Mouse (Mus musculus) heart, adult 8-10 months (tissue): ENCODE measurements around the gene Gm49373. TPM values are rescaled to one million over a fixed set of nuclear protein-coding genes. Genes with fewer than 3 reads are reported as not detected.
A peak's percentile ranks its signal among the peaks of the same experiment; 100 is the strongest.

ENCODE experiments used
- DNase-seq: peaks from one replicate; pipeline ENCODE4 v3.0.0; 2022; ENCODE audit warnings: low spot score
- total RNA-seq, 4 experiments: library from RNA; stranded (reverse); gene quantifications; 2 replicates each; pipeline ENCODE4 v1.2.4; 2022

Gene Gm49373
- under 1 TPM in 1 of 4 experiments, not detected in 3; 0.38 TPM for total RNA-seq

- peak; percentile 84 for DNase-seq
Measured at GRCm38 (mm10) chr9:21073044-21073840, at the start of gene Gm49373, which contains the start of gene Fdx1l. TSS of gene Gm49373 (minus strand) at chr9:21073096. TSS of gene Fdx1l (minus strand) at chr9:21073614.

- no peak for DNase-seq
Measured at GRCm38 (mm10) chr9:21121483-21121882, 48.6 kb upstream of the Gm49373 start.

DNA sequence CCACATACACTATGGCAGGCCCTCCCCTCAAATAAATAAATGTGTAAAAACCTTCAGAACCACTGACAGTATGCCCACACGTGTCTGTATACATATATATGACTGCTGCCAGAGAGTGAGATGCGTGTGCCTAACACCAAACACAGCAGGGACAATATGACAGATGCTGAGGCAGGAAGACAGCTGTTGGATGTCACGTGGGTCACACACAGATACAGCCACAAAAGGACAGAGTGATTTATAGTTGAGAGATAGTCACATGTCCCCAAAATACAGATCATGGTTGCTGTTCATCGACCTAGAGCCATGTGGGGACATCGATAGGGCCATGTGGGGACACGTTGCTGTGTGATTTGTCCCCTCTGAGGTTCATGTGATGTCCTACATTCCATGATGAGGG lies 44.2 kb upstream of the Gm49373 start:
- no peak for DNase-seq

GRCm38 (mm10) chr9:21115105-21115504 lies 42.2 kb upstream of the Gm49373 start:
- no peak for DNase-seq

DNA sequence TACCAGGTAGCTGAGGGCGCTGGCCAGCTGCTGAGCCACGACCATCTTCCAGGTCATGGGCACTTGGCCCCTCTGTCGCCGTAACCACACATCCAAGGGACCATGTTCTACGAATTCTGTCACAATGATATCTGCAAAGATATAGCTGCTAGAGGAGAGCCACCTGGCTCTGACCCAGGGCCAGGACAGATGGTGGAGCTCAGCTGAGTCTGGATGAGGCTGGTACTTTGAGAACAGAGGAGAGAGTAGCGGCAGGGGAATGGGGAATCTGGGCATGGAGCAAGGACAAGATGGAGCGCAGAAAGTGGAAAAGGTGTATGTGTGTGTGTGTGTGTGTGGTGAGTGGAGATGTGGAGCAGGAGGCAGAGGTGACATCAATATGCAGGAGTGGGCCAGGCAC lies 41.3 kb upstream of the Gm49373 start:
- DNase-seq: no peak

DNA sequence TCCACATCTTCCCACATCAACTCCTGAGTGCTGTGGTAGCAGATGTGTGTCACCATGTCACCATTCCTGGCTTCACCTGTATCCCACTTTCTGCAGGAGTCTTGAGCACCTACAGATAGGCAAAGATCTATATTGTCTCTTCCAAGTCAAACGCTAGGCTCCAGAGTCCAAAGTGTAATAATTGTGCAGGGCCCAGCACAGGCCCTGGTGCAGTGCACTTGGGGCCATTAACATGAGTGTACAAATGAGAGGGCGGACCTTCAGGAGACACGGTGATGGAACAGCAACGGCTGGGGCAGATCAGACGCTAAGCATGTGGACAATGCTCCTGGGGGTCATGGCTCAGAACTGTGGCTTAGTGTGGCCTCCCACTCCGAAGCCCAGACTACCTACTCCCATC lies 40.9 kb upstream of the Gm49373 start:
- DNase-seq: no peak

DNA sequence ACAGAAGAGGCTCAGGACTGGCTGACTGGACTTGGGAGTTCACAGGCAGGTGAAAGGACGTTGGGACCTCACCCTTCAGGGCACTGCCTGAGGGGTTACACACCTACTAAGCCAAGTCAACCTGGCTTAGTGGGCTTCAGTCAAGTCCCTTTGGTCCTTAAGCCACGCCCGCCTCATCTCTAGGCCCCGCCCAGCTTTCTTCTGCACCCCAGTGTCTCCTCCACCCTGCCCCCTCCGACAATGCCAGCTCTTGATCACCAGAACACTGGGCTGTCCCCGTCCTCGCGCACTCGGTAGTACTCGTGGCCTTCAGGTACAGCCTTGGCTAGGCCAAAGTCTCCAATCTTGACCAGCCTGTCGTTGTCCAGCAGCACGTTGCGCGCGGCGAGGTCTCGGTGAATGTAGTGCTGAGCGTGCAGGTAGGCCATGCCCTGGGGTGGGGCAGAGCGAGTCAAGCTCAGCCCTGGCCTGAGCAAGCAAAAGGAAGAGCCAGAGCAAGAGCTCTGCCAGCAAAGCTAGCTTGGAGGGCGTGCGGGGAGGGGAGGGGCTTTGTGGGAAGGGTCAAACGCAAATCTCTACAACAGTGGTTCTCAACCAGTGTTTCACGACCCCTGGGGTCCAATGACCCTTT lies 34.8 kb upstream of the Gm49373 start:
- no peak for DNase-seq

DNA sequence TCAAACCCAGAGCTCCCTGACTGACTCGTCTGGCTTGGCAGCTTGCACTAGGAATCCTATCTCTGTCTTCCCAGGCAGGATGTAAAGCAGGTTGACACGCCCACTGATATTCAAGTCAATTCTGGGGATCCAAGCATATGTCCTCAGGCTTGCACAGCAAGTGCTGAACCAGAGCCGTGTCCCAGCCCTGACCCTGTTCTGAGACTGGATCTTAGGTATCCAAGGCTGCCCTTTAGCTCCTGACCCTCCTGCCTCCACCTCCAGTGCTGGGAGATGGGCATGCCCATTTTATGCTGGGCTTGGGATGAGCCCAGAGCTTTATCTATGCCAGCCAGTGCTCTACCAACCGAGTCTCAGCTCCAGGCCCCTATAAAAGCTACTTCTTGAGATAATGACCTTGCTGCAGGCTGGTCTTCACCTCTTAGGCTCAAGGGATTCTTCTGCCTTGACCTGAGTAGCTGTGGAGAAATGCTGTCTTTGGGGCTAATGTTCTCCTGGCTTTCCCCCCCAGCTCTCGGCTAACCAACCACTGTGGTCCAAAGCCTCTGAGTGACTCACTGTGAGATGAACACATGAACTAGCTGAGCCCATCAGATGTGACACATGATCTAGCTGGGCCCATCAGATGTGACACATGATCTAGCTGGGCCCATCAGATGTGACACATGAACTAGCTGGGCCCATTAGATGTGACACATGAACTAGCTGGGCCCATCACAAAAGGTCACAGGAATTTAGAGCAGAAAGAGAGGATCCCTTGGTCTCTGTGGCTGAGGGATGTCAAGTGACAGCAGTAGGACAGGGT lies 33.1 kb upstream of the Gm49373 start:
- DNase-seq: no peak

DNA sequence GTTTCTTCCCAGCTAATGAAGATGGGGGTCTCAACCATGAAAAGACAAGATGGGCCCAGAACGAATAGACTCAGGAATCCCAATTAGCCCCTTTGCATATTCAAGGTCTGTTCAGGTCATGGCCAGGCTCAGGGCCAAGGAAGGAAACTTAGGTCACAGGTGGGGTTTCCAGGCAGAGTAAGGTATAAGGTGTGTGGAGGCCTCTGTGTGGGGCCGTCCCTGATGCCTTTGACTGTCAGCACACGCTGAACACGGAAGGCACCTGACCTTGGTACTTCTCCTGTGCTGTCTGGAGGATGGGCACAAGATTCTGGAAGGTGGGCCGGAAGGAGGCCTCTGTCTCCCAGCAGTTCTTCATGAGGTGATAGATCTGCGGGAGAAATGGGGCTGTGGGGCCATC lies 31.9 kb upstream of the Gm49373 start:
- no peak for DNase-seq

- no peak for DNase-seq
Measured at GRCm38 (mm10) chr9:21102076-21102475, 29.2 kb upstream of the Gm49373 start.

DNA sequence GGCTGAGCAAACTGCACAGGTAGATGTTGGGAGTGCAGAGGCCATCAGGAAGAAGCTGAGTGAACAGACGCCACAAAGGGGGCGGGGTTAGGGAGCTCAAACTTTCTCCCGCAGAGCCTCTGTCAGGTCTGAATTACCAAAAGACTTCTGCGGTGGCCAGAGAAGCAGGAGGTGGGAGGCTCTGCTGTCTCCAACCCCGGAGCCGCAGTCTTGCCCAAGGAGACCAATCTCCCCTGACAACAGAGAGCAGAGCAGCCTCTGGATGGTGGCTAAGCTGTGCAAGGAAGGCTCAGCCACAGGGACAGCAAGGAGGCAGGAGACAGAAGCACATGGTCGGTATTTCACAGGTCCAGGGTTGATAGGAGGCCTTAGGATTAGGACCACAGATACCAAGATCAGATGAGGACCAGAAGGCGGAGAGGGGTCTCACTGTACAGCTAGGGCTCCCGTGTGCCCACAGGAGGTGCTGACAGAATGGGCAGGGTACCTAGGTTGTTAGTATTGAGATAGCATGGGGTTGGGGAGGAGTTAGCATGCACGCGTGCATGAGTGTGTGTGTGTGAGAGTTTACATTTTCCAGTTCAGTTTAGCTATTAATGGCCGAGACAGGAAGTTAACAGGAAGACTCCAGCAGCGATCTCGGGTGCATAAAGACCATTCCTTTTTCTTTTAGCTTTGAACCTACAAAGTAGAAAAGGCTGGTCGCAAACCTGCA lies 27.7 kb upstream of the Gm49373 start:
- DNase-seq: no peak

- no peak for DNase-seq
Measured at GRCm38 (mm10) chr9:21097793-21098192, 24.9 kb upstream of the Gm49373 start.

- DNase-seq: no peak
Measured at GRCm38 (mm10) chr9:21095958-21096357, 23.1 kb upstream of the Gm49373 start.

DNA sequence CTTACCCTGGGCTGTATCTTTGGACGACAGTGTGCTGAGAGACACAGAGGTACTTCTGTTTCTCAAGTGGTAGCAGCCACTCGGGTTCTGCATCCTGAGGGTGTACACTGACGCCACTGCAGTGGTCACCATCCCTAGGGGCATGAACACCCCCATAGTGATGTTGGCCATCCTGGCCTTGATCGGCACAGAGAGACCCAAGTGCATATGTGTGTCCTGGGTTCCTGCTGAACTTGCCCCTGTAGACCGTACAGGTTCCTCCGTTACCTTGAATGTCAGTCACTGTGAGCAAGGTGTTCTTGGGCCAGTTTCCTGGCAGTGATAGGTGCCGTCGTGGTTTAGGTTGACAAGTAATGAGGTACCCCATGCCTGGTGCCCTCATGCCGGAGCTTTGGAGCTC lies 20.5 kb upstream of the Gm49373 start:
- no peak for DNase-seq

GRCm38 (mm10) chr9:21091707-21092320 lies 18.9 kb upstream of the Gm49373 start, which contains the start of the genes Gm38431 and Raver1:
TSS of gene Gm38431 (minus strand) at chr9:21091997.
TSS of gene Raver1 (minus strand) at chr9:21092008.
- DNase-seq: peak; percentile 98

DNA sequence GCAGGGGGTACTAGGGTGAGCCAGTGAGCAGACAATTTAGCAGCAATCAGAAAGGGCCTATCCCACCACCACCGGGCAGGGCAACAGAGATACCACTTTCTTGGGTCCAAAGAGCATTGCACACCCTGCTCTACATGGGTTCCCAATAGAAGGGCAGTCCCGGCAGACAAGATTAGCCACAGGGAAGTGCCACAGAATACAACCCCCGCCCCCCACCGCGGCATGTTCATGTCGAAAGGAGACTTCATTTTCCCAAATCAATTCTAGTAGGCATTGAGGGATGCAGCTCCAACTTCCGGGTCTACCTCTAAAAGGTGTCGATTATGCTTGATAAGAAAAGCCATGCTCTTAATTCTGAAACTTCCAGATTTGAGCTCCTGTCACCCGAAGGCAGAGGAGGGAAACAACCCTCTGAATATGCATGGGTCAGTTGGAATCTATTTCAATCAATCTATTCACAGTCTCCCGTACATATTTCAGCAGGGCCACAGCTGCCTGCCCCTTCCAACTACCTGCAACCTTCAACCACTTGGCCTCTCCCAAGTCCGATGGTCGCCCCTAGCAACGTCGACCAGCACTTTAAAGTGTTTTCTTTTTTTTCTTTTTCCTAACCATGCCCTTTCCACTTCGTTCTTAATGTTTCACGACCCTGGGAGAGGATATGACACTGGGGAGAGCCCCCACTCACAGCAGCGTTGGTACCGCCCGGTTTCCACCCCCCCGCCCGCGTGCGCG lies 18.2 kb upstream of the Gm49373 start:
- DNase-seq: no peak

GRCm38 (mm10) chr9:21090537-21090936 lies 17.6 kb upstream of the Gm49373 start:
- no peak for DNase-seq

DNA sequence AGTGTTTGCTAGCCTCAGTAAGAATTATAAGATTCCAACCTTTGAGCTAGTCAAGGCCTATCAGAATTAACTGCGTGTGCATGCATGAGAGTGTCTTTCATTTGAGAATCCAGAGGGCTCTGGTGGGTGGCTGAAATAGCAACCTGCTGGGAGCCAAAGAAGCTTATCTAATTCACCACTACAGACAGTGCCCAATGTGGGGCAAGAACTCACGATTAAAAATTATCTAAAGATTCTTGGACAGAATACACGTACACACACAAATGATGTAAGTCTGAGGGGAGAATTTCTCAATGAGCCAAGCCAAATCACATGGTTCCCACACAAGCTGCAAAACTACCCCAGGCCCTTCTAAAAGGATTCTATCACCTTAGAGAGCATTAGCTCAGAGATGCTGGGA lies 10.4 kb upstream of the Gm49373 start:
- no peak for DNase-seq

DNA sequence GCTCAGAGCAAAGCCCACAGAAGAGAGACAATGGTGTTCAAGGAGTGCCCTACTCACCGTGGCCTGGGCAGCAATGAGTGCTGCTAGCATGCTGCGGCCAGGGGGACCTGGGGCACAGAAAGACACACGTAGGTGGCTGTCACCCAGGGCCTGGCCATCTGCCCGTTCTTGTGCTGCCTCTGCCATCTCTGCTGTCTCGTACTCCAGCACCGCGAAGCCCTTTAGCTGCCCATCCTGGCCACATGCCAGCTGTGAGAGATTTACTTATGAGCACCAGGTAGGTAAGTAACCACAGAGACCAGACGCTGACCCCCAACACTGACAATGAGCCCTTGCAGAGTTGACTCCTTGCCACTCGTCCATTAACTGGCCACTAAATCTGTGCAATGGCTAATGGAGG lies 8.2 kb upstream of the Gm49373 start:
- no peak for DNase-seq

DNA sequence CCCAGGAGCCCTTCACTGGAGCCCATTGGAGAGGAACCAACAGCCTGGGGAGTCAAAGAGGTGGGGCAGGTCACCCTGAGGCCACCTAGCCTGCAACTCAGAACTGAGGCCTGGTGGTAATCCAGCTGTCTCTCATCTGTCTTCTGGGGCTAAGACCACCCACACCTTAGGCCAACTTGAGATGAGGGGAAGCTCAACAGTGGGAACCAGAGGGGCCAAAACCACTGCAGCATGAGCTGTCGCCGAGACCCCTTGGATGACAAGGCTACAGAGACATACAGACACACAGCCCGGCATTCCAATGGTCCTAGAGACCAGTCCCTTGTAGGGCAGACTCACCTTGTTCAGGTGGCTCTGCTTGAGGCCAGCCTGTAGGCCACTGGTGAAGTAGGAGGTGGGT lies 2.7 kb upstream of the Gm49373 start:
- DNase-seq: no peak
